Mouse (Mus musculus): ENCODE measurements around the gene Rassf5. TPM values are rescaled to one million over a fixed set of nuclear protein-coding genes. Genes with fewer than 3 reads are reported as not detected.
A peak's percentile ranks its signal among the peaks of the same experiment; 100 is the strongest.
"Not testable (repeated sequence)": the region's sequence is repeated elsewhere in the genome, so short reads cannot be mapped to it uniquely, and the experiment has no call there.

Gene Rassf5
- polyA plus RNA-seq, 1 experiment from 2014 or later, result 6.1 TPM

DNA sequence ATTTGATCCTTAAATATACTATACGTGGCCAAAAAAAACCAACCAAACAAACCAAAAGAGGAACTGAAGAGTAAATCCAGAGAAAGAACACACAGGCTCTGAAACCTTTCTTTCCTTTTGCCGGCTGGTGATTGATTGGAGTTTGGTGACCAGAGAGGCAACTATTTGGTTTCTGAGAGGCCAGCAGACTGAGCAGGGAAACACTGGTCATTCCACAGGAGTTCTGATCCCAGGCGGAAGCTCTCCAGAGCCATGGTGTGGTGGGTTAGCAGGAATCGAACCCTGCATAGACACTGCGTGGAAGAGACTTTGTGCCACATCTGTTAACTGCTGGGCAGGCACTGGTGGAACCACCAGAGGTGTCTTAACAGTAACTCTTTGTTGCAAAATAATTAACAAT, 67.0 kb downstream of the Rassf5 start:
- Histone ChIP-seq H3K36me3 (replicated peaks) (peaks cover 70% of the 10 kb centered on the region), H3K4me1 (replicated peaks) (peaks cover 7% of the 10 kb centered on the region; the same call in 1 of the 2 replicates), H3K9ac (no peak overlapping the region), H3K4me3 (replicated peaks) (no peak overlapping the region), H3K4me2 (no peak overlapping the region), H3K27ac (replicated peaks) (no peak overlapping the region), H3K27me3 (no peaks in the 10 kb centered on the region), H3K9me3 (replicated peaks) (no peaks in the 10 kb centered on the region)
- 66% methylated on average over 5 of the region's 5 CpGs for WGBS (ENCODE audit: insufficient replicate concordance)
- no peak for ATAC-seq (ENCODE audit: insufficient read depth)

DNA sequence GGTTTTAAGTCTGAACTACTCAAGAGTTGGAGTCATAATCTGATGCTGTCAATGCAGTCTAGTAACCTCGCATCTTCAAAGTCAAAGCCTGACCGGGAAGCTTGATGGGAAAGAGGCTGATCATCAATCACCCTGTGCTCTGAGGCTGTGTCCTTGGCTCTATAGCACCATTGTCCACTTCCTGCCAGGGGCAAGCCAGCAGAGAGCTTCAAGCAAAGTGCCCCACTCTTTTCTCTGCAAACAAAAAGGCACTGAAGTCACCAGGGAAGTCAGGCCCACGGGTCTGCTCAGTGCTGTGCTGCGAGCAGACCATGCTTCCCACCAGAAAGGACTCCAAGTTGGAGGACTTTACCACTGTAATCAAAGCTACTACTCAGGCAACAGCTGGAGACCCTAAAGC, 67.8 kb downstream of the Rassf5 start:
- Histone ChIP-seq H3K4me1 (replicated peaks) (peaks cover 7% of the 10 kb centered on the region; the same call in 1 of the 2 replicates), H3K4me2 (no peak overlapping the region), H3K27ac (replicated peaks) (no peak overlapping the region), H3K9me3 (replicated peaks) (no peaks in the 10 kb centered on the region), H3K27me3 (no peaks in the 10 kb centered on the region), H3K9ac (no peak overlapping the region), H3K36me3 (replicated peaks) (peaks cover 78% of the 10 kb centered on the region), H3K4me3 (replicated peaks) (no peak overlapping the region)
- WGBS (ENCODE audit: insufficient replicate concordance), result 77% methylated on average over 4 of the region's 4 CpGs
- no peak for ATAC-seq (ENCODE audit: insufficient read depth)

- peaks cover 3% of the 10 kb centered on the region; the same call in 1 of the 2 replicates for H3K4me1 ChIP-seq (replicated peaks)
- no peaks in the 10 kb centered on the region for H3K9me3 ChIP-seq (replicated peaks)
- H3K36me3 ChIP-seq (replicated peaks), result peaks cover 92% of the 10 kb centered on the region
- no peak for ATAC-seq (ENCODE audit: insufficient read depth)
- no peak overlapping the region for H3K27ac ChIP-seq (replicated peaks)
- H3K4me3 ChIP-seq (replicated peaks), result no peak overlapping the region
- 81% methylated on average over 8 of the region's 8 CpGs for WGBS (ENCODE audit: insufficient replicate concordance)
- no peaks in the 10 kb centered on the region for H3K27me3 ChIP-seq
- no peak overlapping the region for H3K9ac ChIP-seq
- H3K4me2 ChIP-seq, result no peak overlapping the region
These were observed 69.2 kb downstream of the Rassf5 start for GRCm38 (mm10) chr1:131175819-131176218.

GRCm38 (mm10) chr1:131175189-131175588, 69.9 kb downstream of the Rassf5 start:
- no peak overlapping the region for H3K27ac ChIP-seq (replicated peaks)
- H3K9me3 ChIP-seq (replicated peaks), result no peaks in the 10 kb centered on the region
- no peak overlapping the region for H3K4me3 ChIP-seq (replicated peaks)
- H3K9ac ChIP-seq, result no peak overlapping the region
- H3K4me1 ChIP-seq (replicated peaks), result peaks cover 3% of the 10 kb centered on the region; the same call in 1 of the 2 replicates
- peaks cover 90% of the 10 kb centered on the region for H3K36me3 ChIP-seq (replicated peaks)
- no peaks in the 10 kb centered on the region for H3K27me3 ChIP-seq
- WGBS (ENCODE audit: insufficient replicate concordance), result 87% methylated on average over 1 of the region's 1 CpGs
- no peak overlapping the region for H3K4me2 ChIP-seq
- ATAC-seq (ENCODE audit: insufficient read depth), result no peak

- 75% methylated on average over 12 of the region's 12 CpGs for WGBS (ENCODE audit: insufficient replicate concordance)
- ATAC-seq (ENCODE audit: insufficient read depth), result no peak
- no peak overlapping the region for H3K4me2 ChIP-seq
- no peaks in the 10 kb centered on the region for H3K9me3 ChIP-seq (replicated peaks)
- H3K27ac ChIP-seq (replicated peaks), result no peak overlapping the region
- H3K4me3 ChIP-seq (replicated peaks), result no peak overlapping the region
- H3K9ac ChIP-seq, result no peak overlapping the region
- H3K36me3 ChIP-seq (replicated peaks), result peaks cover 92% of the 10 kb centered on the region
- peaks cover 3% of the 10 kb centered on the region; the same call in 1 of the 2 replicates for H3K4me1 ChIP-seq (replicated peaks)
- H3K27me3 ChIP-seq, result no peaks in the 10 kb centered on the region
These were observed 70.7 kb downstream of the Rassf5 start for GRCm38 (mm10) chr1:131174299-131174861.

DNA sequence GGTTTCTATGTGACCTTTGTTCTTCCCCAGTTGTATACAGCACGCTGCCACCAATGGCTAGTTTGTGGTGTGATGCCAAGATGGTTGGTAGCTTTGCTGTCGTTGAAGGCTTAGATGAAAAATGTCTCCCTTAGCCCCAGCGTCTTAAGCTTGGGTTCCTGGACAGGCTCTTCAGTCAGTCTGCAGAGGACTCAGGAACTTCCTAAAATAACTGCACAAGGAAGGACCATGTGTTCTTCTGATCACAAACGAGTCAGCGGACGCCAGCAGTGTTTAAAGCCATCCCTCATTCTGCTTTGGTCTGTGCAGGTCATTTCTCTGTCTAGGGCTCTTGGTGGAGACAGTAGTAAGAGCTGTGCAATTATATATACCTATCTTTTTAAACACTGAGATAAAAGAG, 71.2 kb downstream of the Rassf5 start:
- peaks cover 96% of the 10 kb centered on the region for H3K36me3 ChIP-seq (replicated peaks)
- H3K27ac ChIP-seq (replicated peaks), result no peak overlapping the region
- no peak overlapping the region for H3K4me2 ChIP-seq
- ATAC-seq (ENCODE audit: insufficient read depth), result no peak
- H3K4me1 ChIP-seq (replicated peaks), result peaks cover 3% of the 10 kb centered on the region; the same call in 1 of the 2 replicates
- no peak overlapping the region for H3K9ac ChIP-seq
- H3K9me3 ChIP-seq (replicated peaks), result no peaks in the 10 kb centered on the region
- no peak overlapping the region for H3K4me3 ChIP-seq (replicated peaks)
- no peaks in the 10 kb centered on the region for H3K27me3 ChIP-seq
- WGBS (ENCODE audit: insufficient replicate concordance), result 45% methylated on average over 6 of the region's 6 CpGs

DNA sequence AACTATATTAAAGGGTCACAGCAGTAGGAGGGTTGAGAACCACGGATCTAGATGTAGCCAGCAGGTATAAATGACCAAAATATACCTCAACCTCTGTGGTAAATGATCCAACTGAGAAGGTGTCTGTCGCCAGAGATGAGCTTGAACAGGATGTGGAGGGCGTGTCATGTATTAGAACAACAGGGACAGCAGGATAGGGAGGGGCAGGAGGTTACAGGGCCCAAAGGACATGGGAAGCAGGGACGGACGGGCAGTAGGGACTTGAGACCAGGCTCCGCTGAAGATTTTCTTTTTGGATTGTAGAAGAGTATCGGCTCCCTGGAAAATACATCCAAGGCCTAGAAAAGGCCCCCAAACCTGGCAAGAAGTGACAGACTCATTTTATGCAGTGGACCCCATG, 72.1 kb downstream of the Rassf5 start:
- 67% methylated on average over 7 of the region's 7 CpGs for WGBS (ENCODE audit: insufficient replicate concordance)
- ATAC-seq (ENCODE audit: insufficient read depth), result no peak
- no peak overlapping the region for H3K4me3 ChIP-seq (replicated peaks)
- H3K9me3 ChIP-seq (replicated peaks), result no peaks in the 10 kb centered on the region
- peaks cover 3% of the 10 kb centered on the region; the same call in 1 of the 2 replicates for H3K4me1 ChIP-seq (replicated peaks)
- no peak overlapping the region for H3K27ac ChIP-seq (replicated peaks)
- H3K9ac ChIP-seq, result no peak overlapping the region
- no peak overlapping the region for H3K4me2 ChIP-seq
- H3K27me3 ChIP-seq, result no peaks in the 10 kb centered on the region
- peaks cover 96% of the 10 kb centered on the region for H3K36me3 ChIP-seq (replicated peaks)

- Histone ChIP-seq H3K9ac (no peak overlapping the region), H3K36me3 (replicated peaks) (peaks cover 95% of the 10 kb centered on the region), H3K27ac (replicated peaks) (no peak overlapping the region), H3K27me3 (no peaks in the 10 kb centered on the region), H3K9me3 (replicated peaks) (no peaks in the 10 kb centered on the region), H3K4me1 (replicated peaks) (no peaks in the 10 kb centered on the region), H3K4me2 (no peak overlapping the region), H3K4me3 (replicated peaks) (no peak overlapping the region)
- WGBS (ENCODE audit: insufficient replicate concordance), result 83% methylated on average over 10 of the region's 10 CpGs
- ATAC-seq (ENCODE audit: insufficient read depth), result no peak
These were observed 77.4 kb downstream of the Rassf5 start for GRCm38 (mm10) chr1:131167612-131168011.

DNA sequence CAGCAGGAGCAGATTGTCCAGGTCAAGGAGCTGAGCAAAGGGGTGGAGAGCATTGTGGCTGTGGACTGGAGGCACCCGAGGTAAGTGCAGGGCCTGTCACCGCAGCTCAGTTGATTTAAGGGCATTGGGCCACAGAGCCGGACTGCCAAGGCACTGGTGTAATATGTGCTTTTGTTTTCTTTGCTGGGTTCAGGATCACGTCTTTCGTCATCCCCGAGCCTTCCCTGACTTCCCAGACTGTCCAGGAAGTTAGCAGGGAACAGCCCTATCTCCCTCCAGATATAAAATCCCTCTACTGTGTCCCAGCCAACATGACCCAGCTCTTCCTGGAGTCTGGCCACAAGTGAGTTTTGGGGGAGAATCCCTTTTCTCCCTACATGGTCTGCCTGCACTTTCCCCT, 80.6 kb downstream of the Rassf5 start:
- no peak for ATAC-seq (ENCODE audit: insufficient read depth)
- Histone ChIP-seq H3K9me3 (replicated peaks) (no peaks in the 10 kb centered on the region), H3K4me2 (no peak overlapping the region), H3K27me3 (no peaks in the 10 kb centered on the region), H3K27ac (replicated peaks) (no peak overlapping the region), H3K4me1 (replicated peaks) (0 out of 2 replicates have a peak, but pooled peaks cover 4% of the 10 kb centered on the region), H3K9ac (no peak overlapping the region), H3K4me3 (replicated peaks) (no peak overlapping the region), H3K36me3 (replicated peaks) (peaks cover 87% of the 10 kb centered on the region)
- 69% methylated on average over 6 of the region's 6 CpGs for WGBS (ENCODE audit: insufficient replicate concordance)

DNA sequence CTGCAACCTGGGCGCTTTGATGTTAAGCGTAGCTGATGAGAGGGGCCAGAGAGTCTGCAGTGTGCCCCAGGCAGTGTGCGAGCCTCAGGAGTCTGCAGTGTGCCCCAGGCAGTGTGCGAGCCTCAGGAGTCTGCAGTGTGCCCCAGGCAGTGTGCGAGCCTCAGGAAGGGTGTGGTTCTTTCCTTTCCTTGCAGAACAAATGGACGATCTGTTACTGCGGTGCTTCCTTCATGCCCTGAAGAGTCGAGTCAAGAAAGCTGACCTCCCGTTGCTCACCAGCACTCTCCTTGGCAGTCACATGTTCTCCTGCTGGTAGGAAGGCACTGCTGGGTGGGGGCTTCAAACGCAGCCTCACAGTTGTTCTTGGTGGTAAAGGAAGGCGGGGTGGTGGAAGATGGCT, 84.0 kb downstream of the Rassf5 start:
- H3K4me1 ChIP-seq (replicated peaks), result 0 out of 2 replicates have a peak, but pooled peaks cover 4% of the 10 kb centered on the region
- no peaks in the 10 kb centered on the region for H3K27me3 ChIP-seq
- no peak overlapping the region for H3K27ac ChIP-seq (replicated peaks)
- ATAC-seq (ENCODE audit: insufficient read depth), result no peak
- no peaks in the 10 kb centered on the region for H3K9me3 ChIP-seq (replicated peaks)
- WGBS (ENCODE audit: insufficient replicate concordance), result 38% methylated on average over 11 of the region's 11 CpGs
- no peak overlapping the region for H3K9ac ChIP-seq
- peaks cover 68% of the 10 kb centered on the region for H3K36me3 ChIP-seq (replicated peaks)
- H3K4me2 ChIP-seq, result no peak overlapping the region
- H3K4me3 ChIP-seq (replicated peaks), result no peak overlapping the region

DNA sequence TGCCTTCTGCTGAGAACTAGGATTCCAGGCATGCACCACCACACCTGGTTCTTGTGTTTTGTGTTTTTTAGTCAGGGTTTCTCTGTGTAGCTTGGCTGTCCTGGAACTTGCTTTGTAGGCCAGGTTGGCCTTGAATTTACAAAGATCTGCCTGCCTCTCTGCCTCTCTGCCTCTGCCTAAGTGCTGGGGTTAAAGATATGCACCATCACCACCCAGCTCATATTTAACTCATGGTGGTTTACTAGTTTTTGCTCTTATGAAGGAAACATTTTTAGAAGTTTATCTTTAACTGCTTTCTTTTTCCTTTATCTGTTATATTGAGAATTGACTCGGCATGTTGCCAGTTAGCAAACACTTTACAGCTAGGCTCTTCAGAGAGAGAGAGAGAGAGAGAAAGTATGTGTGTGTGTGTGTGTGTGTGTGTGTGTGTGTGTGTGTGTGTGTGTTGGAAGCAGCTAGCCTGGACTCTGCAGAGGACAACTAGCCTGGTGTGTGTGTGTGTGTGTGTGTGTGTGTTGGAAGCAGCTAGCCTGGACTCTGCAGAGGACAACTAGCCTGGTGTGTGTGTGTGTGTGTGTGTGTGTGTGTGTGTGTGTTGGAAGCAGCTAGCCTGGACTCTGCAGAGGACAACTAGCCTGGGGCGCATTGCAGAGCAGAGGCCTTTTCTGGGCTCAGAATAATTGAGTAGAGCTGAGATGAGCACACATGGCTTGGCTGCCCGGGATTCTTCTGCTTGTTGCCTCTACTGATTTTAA, 85.3 kb downstream of the Rassf5 start:
- H3K36me3 ChIP-seq (replicated peaks), result peaks cover 58% of the 10 kb centered on the region
- WGBS (ENCODE audit: insufficient replicate concordance), result 60% methylated on average over 3 of the region's 3 CpGs

More for the DNA sequence above, 85.3 kb downstream of the Rassf5 start:
- H3K27ac ChIP-seq (replicated peaks); H3K9me3 ChIP-seq (replicated peaks); H3K27me3 ChIP-seq; H3K4me2 ChIP-seq; H3K4me3 ChIP-seq (replicated peaks); H3K4me1 ChIP-seq (replicated peaks); H3K9ac ChIP-seq: not testable (repeated sequence)
- ATAC-seq (ENCODE audit: insufficient read depth), result peak; percentile 41; the same call in 1 of the 2 replicates
